Mouse (Mus musculus) spleen, embryonic (tissue): ENCODE data around the gene Zfyve1.

Experiments
- CTCF ChIA-PET: fragments of 350-600 bp; sonication (Branson Sonifier 250); formaldehyde crosslinking; loops from one replicate; lab custom pipeline; 2022; lab: Charles Lee

Zfyve1 gene

DNA sequence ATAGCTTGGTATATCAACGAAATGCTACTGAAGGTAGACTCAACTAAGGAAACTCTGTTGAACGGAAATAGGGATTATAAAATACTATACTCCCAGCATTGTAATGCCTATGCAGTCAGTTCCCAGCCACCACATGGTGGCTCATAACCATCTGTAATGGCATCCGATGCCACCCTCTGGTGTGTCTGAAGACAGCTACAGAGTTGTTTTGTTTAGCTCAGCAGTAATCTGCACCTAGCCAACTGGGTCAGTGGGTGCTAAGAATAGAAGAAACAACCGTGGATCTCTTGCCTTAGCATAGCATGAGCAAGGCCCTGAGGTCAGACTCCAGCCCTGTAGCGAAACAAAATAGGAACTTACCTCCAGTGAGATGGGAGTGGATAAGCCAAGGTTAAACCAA is 72.7 kb downstream of the Zfyve1 start:
- CTCF ChIA-PET: no interaction called here

GRCm38 (mm10) chr12:83523892-83524291 is 73.1 kb downstream of the Zfyve1 start:
- CTCF ChIA-PET: no interaction called here

DNA sequence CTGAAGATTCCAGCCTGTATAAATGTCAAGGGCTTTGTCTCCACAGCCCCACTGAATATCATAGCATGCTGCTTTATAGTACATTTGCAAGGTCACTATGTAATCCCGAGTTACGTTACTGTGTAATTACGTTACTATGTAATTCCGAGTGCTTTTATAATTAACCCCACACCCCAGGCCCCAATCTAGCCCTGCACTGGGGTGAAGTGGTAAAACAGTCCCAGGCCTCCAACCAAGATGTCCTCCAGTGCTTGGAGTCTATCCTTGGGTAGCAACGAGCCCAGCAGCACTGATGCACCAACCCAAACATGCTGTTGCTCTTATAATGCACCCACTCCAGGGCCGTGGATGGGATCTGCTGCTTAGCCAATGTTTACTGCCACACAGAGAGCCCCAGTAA is 74.0 kb downstream of the Zfyve1 start:
- CTCF ChIA-PET: no interaction called here

- CTCF ChIA-PET: no interaction called here
Measured at GRCm38 (mm10) chr12:83521083-83521482, 75.9 kb downstream of the Zfyve1 start.

GRCm38 (mm10) chr12:83520311-83520890 is 76.6 kb downstream of the Zfyve1 start, which contains the start of gene Dcaf4:
Dcaf4 (plus strand) TSS chr12:83520466.
- CTCF ChIA-PET: interaction anchor here (0.6 kb wide), 1 partner anchor 1100 kb away, joined by 3 read pairs; no protein-coding TSS in a partner anchor

DNA sequence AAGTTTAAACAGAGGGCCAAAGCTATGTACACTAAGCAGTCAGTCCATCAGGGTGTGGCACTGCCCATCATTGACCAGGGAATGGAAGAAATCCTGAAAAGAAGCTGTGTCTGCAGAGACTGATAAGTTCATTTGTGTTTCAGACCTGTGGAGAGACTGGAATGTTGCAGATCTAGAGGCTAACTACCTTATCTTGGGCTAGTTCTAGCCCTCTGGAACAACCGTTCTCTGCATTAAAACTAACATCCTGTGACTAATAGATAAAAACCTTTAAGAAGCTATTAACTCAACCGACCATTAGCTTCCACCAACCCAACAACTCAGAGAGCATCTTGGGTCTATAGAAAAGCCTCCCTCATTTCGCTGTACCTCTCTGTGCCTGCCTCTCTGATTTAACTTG is 79.4 kb downstream of the Zfyve1 start:
- CTCF ChIA-PET: no interaction called here

DNA sequence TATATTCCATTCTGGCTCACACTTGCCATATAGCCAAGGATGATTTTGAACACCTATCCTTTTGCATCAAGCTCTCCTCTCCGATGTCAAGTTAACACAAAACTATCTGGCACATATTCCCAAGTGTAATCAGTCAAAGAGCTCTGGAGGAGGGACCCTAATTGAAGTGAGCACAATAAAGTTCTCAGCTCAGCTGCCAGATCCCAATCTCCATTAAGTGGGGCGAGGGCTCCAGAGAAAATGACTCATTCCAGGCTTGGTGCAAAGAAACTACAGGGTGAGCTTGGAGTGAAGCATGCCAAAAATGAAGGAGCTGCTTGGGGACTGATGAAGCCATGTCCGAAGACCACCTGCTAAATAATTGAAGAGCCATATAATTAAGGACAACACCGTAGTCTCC is 82.8 kb downstream of the Zfyve1 start:
- CTCF ChIA-PET: no interaction called here

DNA sequence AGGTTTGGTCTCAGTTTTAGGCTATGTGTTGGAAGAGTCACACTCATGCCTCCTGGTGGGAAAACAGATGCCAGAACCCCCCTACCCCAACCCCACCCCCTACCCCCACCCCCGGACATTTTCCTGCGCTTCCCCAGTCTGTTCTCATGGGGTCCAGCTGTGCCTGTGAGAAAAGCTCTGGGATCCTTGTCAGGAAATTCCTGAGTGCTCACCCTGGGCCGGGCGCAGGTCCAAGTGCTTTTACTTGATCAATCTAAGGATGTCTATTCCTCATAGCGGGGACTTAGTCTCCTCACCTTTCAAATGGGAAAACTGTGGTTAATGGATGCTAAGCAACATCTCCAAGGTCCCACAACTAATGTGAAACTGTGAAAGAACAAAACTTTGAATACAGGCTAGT is 83.8 kb downstream of the Zfyve1 start:
- CTCF ChIA-PET: interaction anchor here (0.5 kb wide), 1 partner anchor 12 kb away, joined by 3 read pairs; no protein-coding TSS in a partner anchor

DNA sequence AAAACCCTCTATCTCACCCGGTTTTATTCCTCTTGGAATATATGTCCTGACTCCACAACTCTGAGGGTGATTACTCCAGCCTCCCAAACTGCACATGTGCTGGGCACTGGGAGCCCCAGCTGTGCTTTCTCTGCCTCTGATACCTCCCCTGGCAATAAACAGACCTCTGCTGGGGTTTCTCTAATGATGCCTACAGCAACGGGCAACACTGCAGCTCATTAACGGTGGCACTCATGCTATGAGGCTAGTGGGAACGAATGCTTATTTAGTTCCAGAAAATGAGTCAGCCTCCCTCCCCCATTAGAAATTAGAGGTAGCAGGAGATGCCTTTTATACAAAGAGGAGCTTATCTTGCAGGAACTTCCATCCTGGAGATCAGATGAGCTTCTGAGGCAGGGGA is 84.2 kb downstream of the Zfyve1 start:
- CTCF ChIA-PET: interaction anchor here (0.5 kb wide), 1 partner anchor 12 kb away, joined by 3 read pairs; no protein-coding TSS in a partner anchor

DNA sequence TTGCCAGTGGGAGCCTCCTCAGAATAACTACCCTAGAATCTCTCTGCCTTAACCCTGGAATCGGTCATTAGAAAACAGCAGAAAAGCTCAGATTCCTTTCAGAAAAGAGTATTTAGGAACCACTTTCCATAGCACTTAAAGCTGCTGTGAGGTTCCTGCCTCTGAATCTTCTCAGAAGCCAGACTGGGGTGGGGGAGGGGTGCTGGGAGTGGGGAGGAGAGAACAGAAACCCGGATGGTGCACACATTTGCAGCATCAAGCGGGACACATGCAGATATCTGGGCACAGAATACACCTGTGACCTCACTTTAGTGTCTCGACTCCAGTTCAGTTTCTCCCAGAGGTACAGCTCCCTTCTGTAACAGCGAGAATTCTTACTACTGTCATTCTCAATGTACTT is 86.4 kb downstream of the Zfyve1 start:
- CTCF ChIA-PET: no interaction called here

- CTCF ChIA-PET: no interaction called here
Measured at GRCm38 (mm10) chr12:83506543-83506942, 90.5 kb downstream of the Zfyve1 start.

GRCm38 (mm10) chr12:83502190-83502589 is 94.8 kb downstream of the Zfyve1 start:
- CTCF ChIA-PET: no interaction called here

DNA sequence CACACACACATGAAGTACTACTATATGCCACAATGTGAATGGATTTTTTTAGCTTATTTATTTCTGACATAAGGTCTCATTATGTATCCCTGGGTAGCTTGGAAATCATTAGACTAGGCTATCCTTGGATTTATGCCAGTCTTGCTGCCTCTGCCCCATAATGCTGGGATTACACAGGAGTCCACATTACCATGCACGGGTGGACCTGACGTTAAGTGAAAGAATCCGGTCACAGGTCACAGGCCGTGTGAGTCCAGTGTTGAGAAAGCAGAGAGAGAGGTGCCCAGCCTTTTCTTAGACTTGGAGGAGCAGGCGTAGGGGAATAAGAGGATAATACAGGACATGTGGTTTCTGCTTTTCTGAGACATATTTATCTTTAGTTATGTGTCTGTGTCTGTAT is 97.8 kb downstream of the Zfyve1 start:
- CTCF ChIA-PET: no interaction called here

- CTCF ChIA-PET: no interaction called here
Measured at GRCm38 (mm10) chr12:83497959-83498358, 99.1 kb downstream of the Zfyve1 start.

- CTCF ChIA-PET: no interaction called here
Measured at GRCm38 (mm10) chr12:83496736-83497135, 100.3 kb downstream of the Zfyve1 start.
